ENCODE assay signal across 27 mouse cellular contexts in genomic region chr4:47594171-47594570, GRCm38 (mm10).
DNase-seq lines count a peak whose midpoint lies in the region; ATAC-seq lines count a peak whose summit lies in the region.
"Had no signal": no experiment of that assay in that cellular context is flagged by ENCODE, and none has a peak within 500 bp of the region (broad histone marks: within the 10 kb centered on the region; RNA-seq: fewer than 3 reads in every experiment).

No protein-coding gene starts in this region.

- no peak overlapping the region for H3K4me3 ChIP-seq in heart, embryonic 15.5 days
- H3K4me3 ChIP-seq in forebrain, embryonic 13.5 days = no peak overlapping the region
- H3K4me3 ChIP-seq: embryonic facial prominence, embryonic 12.5 days; hindbrain, embryonic 13.5 days; kidney, embryonic 15.5 days; limb, embryonic 13.5 days; liver, embryonic 12.5 days; megakaryocyte, embryonic 14.5 days; midbrain, embryonic 13.5 days had no signal

- H3K4me2 ChIP-seq in heart, embryonic 15.5 days = no peak overlapping the region
- no peak overlapping the region for H3K4me2 ChIP-seq in forebrain, embryonic 13.5 days
- H3K4me2 ChIP-seq: embryonic facial prominence, embryonic 12.5 days; hindbrain, embryonic 13.5 days; kidney, embryonic 15.5 days; limb, embryonic 13.5 days; liver, embryonic 12.5 days; midbrain, embryonic 13.5 days had no signal

- H3K9ac ChIP-seq in heart, embryonic 15.5 days = no peak overlapping the region
- H3K9ac ChIP-seq in forebrain, embryonic 13.5 days = no peak overlapping the region
- H3K9ac ChIP-seq: embryonic facial prominence, embryonic 12.5 days; hindbrain, embryonic 13.5 days; kidney, embryonic 15.5 days; limb, embryonic 13.5 days; liver, embryonic 12.5 days; midbrain, embryonic 13.5 days had no signal

- H3K27ac ChIP-seq in heart, embryonic 15.5 days = no peak overlapping the region; the same call in 1 of the 2 replicates
- H3K27ac ChIP-seq in forebrain, embryonic 13.5 days = no peak overlapping the region
- H3K27ac ChIP-seq: embryonic facial prominence, embryonic 12.5 days; hindbrain, embryonic 13.5 days; kidney, embryonic 15.5 days; limb, embryonic 13.5 days; liver, embryonic 12.5 days; midbrain, embryonic 13.5 days had no signal

- intact Hi-C loops in heart, postnatal 36 days (cut with DNase I) = loop anchor here (5.0 to 10.0 kb wide), 3 partner anchors 48 to 453 kb away; partner anchors contain the start of gene Nr4a3

- H3K4me1 ChIP-seq in heart, embryonic 15.5 days (replicated peaks) = peaks cover 15% of the 10 kb centered on the region
- H3K4me1 ChIP-seq in forebrain, embryonic 13.5 days = no peaks in the 10 kb centered on the region
- H3K4me1 ChIP-seq: embryonic facial prominence, embryonic 12.5 days; hindbrain, embryonic 13.5 days; kidney, embryonic 15.5 days; limb, embryonic 13.5 days; liver, embryonic 12.5 days; megakaryocyte, embryonic 14.5 days; midbrain, embryonic 13.5 days had no signal

- peak; percentile 61 for ATAC-seq in heart, embryonic 15.5 days (replicated peaks; ENCODE audit: insufficient number of reproducible peaks, insufficient read depth, low FRiP score, low read depth)
- ATAC-seq in forebrain, embryonic 13.5 days = no peak
- ATAC-seq: forebrain, embryonic 14.5 days; liver, embryonic 12.5 days; midbrain, embryonic 13.5 days; Patski had no signal

- no peaks in the 10 kb centered on the region for H3K36me3 ChIP-seq in heart, embryonic 15.5 days
- H3K36me3 ChIP-seq in forebrain, embryonic 13.5 days (ENCODE audit: poor library complexity, severe bottlenecking) = no peaks in the 10 kb centered on the region
- H3K36me3 ChIP-seq: embryonic facial prominence, embryonic 12.5 days; G1E; hindbrain, embryonic 13.5 days; kidney, embryonic 15.5 days; limb, embryonic 13.5 days; liver, embryonic 12.5 days; midbrain, embryonic 13.5 days had no signal

- peak; percentile 66 to 72 for DNase-seq in gastrocnemius, adult 8-10 months (ENCODE audit: low spot score in 2 of 2)
- DNase-seq in gastrocnemius, postnatal 25 days = peak; percentile 74
- DNase-seq in heart, postnatal 36 days = peak; percentile 46 to 66
- DNase-seq in thymus, adult 18-20 months = no peak
- DNase-seq in lung, postnatal 10 days = no peak
- DNase-seq: adrenal gland, postnatal 36 days; B cell, adult 2 months; cerebellum, adult 11 months; cerebellum, postnatal 14 days; kidney, adult 11 months; kidney, postnatal 4 days; lung, adult 2 months; lung, postnatal 36 days; right cerebral cortex, postnatal 25 days; thymus, postnatal 36 days had no signal

- no peaks in the 10 kb centered on the region for H3K27me3 ChIP-seq in heart, embryonic 15.5 days
- H3K27me3 ChIP-seq in forebrain, embryonic 13.5 days = no peaks in the 10 kb centered on the region
- H3K27me3 ChIP-seq: hindbrain, embryonic 13.5 days; kidney, embryonic 15.5 days; limb, embryonic 13.5 days; liver, embryonic 12.5 days; midbrain, embryonic 13.5 days had no signal

- WGBS in heart, embryonic 15.5 days = 58% methylated on average over 6 of the region's 6 CpGs
- 65% methylated on average over 6 of the region's 6 CpGs for WGBS in forebrain, embryonic 13.5 days

- no peaks in the 10 kb centered on the region for H3K9me3 ChIP-seq in heart, embryonic 15.5 days (replicated peaks)
- no peaks in the 10 kb centered on the region for H3K9me3 ChIP-seq in forebrain, embryonic 13.5 days (replicated peaks)
- H3K9me3 ChIP-seq: embryonic facial prominence, embryonic 12.5 days; G1E; hindbrain, embryonic 13.5 days; kidney, embryonic 15.5 days; limb, embryonic 13.5 days; liver, embryonic 12.5 days; megakaryocyte, embryonic 14.5 days; midbrain, embryonic 13.5 days had no signal

Comparison
In these comparisons a context has a peak if more than half of its experiments do, and no peak if none do; other contexts are left out.
1. DNase-seq: peak in gastrocnemius, adult 8-10 months (2 of 2), gastrocnemius, postnatal 25 days (single experiment) and heart, postnatal 36 days (2 of 2); none in thymus, adult 18-20 months (0 of 2) and lung, postnatal 10 days (single experiment).